Mouse (Mus musculus) left cerebral cortex, adult 11 months (tissue): ENCODE measurements at regions not wholly inside any gene's neighbourhood (a gene's known extent, or its start where the extent isn't known, plus 50 kb on each side); places are given as distances from the start of the nearest gene placed in this dataset.
"Not testable (repeated sequence)": the region's sequence is repeated elsewhere in the genome, so short reads cannot be mapped to it uniquely, and the experiment has no call there.

ENCODE experiments used
- DNase-seq: peaks from one replicate; pipeline ENCODE4 v3.0.0; 2022; ENCODE audit warnings: low spot score

DNA sequence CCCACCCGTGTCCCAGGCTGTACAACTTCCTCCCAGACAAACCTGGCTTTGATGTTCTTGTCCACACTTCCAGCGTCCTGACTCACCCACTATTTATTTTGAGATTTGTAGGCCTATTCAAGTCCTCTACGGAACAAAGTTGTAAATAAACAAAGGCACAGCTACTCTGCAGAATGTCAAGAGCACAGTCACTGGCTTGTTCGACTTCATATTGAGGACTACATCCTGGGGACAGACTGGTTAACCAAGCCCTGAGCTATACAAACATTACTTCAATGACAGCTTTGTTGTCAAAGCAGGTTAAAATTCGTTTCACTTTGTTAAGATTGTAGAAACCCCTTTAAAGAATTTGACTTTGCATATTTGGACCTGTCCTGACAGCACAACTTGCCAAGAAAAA lies 190.3 kb upstream of the Ctso start:
- DNase-seq = no peak

DNA sequence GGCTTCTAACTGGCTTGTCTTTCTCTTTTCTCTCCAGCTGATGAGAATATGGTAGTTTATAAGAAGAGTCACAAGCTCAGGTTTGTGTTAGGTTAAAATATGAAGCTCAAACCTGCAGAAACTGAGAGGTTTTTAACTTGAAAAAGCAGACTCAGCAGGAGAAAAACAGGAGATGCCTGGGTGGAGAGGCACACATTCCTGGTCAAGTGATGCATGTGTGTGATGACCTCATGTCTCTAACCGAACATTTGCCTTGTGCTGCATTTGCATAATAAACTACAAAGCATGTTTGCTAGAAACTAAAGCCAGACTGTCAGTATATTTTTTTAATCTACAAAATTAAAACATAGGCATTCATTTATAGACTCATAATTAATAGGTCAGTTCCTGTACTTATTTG lies 182.2 kb upstream of the Ctso start:
- no peak for DNase-seq

DNA sequence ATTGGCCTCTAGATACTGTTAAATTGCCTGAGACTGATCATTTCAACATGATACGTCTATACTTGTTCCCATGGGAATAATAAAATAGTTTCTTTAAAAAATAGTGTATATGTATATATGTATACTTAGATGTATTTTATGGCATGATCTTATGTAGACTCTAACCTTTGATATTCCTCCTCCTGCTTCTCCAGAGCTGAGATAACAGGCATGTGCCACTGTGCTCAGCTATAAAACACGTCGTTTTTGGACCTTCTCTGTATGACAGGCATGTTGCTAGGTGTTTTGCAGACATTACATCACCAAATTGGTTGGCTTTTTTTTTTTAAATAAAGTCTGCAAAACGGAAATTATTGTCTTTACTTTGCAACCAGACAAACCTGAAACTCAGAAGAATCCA lies 179.4 kb upstream of the Ctso start:
- DNase-seq = no peak

DNA sequence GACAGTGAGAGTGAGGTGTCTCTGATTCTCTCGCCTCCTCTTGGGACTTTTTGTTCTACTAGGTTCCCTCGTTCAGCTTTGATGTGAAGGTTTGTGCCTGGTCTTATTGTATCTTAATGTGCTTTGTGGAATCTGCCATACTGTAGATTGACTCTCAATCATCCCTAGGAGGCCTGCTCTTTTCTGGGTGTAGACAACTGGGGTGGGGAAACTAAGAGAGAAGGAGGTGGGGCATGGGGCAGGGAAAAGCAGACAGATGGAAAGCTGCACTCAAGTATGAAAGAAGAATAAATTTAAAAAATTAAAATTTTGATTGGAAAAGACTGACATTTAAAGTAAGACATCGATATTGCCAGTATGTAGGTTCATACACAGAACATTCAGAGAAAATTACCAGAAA lies 172.0 kb upstream of the Ctso start:
- no peak for DNase-seq

DNA sequence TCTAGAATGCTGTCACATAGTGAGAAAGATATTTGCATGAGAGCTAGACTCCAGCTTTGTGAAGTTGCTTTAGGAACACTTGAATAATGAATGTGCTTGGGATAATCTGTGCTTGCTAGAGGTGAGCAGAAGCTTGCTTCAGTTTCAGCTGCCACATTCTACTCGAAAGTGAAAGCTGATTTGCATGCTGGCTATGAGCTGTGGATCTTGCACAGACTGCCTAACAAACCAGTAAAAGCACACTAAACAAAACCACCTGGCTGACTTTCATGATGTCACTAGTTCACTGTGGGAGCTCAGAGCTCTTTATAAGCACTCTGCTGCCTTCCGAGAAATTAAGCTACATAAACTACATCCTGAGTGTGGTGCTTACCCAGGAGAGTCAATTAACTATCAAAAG lies 171.5 kb upstream of the Ctso start:
- DNase-seq = no peak

DNA sequence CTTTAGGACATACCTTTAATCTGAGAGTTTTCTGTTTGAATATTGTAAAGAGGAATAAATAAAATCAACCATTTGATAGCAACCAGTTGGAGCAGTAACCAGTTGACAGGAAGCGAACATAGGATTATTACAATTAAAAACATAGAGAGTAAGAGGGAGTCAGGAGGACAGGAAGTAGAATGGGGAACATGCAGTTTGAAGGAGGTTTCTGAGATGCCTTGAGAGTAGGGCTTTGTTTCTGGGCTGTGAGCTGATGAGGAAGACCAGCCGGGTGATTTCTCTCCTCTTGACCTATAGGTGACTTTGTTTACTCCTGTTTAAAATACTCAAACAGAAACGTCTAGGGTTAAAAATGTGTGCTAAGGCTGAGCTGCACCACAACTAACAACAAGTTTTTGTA lies 160.6 kb upstream of the Ctso start:
- DNase-seq = no peak

DNA sequence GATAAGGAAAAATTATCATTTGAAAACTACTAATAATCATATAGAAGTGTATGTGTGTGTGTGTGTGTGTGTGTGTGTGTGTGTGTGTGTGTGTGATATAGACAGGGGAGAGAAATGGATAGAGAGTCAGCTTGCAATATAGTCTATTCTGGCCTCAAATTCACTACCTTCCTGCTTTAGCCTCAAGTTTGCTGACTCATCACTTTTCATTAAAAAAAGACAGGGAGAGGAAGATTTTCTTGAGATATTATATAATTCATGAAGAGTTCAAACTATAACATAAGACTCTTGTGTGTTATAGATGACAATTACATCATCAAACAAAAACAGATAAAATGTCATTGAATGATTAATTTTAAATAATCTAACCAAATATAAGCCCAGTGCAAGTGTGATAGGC lies 159.4 kb upstream of the Ctso start:
- DNase-seq = no peak

DNA sequence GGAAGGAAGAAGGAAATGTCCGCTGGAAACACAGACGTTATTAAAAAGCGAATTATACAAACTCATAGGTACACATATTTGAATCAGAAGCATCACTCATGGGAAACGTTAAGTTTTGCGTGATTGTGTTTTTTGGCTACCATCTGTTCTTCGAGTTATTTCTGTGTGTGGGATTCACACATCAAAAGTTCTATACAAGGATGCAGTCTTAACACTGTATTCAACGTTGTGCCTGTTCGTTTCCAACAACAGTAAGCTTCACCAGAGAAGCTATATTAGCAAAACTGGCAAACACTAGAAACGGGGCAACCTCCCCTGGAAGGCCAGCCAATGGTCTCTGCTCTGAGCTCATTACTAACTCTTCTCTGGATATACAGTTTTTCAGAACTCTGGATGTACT lies 150.3 kb upstream of the Ctso start:
- no peak for DNase-seq

DNA sequence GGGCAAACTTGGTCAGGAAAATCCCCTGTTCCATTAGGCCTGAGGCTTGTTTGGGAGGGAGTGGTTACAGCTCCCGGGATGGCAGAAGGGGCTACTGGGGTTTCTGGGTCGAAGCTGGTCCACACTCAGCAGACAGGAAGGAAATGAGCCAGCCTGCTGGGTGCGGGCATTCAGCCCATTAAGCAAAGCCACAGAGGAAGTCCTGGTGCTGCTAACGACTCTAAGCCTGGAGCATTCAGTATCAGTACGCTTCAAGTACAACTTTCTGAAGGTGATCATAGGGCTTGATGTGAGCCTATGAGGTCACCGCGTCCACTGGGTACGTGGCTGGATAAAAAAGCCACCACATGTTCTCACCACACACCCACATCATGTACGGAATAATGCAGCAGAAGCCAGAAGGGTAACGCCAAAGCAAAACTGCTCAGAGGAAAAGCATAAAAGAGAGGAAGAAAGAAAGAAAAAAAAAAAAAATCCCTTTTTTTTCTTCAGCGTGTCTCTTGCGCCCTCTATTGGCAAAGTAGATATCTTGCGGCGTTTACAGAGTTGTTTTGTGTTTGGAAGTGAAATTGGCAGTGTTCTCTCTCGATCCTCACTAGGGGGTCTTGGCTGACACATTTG lies 149.4 kb upstream of the Ctso start:
- DNase-seq = no peak

DNA sequence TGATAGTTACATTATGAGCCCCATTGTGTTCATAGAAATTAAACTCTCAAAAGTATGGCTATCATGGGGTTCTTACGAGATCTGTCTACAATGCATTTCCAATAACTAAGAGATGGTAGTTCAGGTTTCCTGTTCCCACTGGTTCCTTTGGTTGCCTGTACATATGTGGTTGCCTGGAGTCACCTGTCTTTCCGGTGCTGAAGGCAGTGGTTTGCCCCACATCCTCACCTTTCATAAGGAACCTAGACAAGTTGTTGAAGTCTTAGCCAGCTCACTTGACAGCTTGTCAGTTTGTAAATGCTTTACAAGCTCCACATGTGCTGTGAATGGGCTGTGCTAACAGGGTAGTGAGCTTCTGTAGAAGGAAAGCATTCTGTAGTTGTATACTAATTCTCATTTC lies 143.5 kb upstream of the Ctso start:
- DNase-seq = no peak

DNA sequence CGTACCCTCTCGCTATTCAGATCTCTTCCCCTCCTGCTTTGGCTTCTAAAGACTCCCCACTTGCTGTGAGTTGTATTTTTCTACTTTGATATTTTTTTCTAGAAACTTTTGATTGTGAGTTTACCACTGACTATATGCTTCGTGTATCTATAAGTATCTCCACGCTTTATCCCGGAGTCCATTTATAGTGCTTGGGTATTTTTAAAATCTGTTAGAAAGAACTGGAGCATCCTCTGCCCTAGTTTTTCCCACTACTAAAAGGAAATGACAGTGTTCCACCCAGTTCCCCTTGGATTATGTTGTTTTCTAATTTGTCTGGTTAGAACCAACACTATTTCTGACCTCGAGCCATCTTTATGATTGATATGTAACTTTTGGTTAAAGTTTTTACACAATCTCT lies 142.7 kb upstream of the Ctso start:
- DNase-seq = no peak

DNA sequence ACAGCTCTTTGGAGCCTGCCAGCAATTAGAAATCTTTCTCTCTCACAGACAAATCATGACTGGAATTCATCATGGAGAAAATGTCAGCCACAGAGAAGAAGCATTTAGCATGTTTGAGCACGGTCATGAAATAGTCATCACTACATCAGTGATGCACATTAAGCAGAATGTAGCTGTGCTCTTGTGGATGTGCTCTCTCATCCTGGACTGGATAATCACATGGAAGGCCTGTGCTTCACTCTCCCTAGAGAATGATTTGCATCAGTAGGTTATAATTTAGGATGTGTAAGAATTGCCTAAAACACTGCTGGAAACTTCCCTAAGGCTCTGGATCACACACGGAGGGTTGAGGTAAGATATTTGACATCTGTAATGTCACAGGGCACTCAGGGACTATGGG lies 130.3 kb upstream of the Ctso start:
- no peak for DNase-seq

DNA sequence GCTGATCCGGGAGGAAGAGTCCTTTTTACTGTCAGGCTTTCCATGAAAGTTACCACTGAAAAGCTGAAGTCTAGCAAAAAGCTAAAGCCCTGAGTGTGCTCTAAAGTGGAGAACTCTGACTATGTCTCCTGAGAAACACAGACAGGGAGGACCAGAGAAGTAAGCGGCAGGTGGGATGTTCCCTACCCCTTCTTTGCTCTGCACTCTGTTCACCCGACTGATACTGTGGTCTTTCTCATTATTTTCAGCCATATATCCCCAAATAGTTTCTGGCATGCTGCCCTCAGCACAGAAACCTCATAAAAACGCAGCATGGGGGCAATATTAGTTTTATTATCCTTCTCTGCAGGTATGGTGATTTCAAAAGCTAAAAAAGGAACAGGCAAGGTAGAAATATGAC lies 126.7 kb upstream of the Ctso start:
- no peak for DNase-seq

DNA sequence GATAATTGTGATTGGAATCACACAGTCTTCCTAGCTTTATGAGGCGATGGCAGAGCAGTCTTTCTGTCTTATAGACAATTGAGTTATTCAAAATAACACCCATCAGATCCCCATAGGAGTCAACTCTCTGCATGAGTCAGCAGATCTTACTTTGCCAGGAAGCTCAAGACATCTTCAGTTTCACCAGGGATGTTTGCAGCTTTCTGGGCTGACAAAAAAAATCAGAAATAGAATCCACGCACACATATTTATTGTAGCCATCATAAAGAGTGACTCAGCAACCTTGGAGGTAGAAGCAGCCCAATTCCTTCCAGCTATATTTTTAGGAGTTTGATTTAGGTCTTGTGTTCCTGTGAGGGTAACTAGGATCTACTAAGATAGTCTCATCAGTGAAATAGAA lies 122.8 kb upstream of the Ctso start:
- no peak for DNase-seq

DNA sequence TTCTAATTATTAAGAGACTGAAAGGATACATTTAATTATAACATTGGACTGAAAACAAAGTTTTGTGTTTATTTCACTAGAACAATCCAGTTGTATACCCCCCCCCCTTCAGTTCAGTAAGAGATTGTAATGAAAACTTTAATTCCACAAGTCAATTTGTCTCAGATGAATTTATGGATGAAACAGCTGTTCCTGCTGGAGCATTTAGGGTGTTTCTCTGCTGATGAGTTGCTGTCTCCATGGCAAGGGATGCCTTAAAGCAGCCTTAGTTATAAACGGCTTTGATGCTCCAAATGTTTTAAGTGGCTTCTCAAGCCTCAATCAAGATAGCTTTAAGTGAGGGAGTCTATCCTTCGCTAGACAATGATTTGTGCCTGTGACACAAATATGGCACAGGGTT lies 112.1 kb upstream of the Ctso start:
- no peak for DNase-seq

DNA sequence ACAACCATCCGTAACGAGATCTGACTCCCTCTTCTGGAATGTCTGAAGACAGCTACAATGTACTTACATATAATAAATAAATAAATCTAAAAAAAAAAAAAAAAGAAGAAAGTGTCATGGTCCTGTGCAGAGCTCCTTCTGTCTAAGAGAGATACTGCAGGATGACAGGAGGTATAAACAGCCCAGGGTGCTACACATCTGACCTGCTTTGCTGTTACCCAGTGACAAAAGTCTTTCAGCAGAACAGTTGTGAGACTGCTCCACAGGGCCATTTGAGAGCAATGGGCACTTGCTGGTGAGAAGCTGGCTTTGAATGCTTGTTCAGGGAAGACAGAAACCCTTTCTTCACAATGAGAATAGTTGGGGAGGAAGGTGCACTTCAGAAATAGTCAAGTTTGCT lies 102.9 kb upstream of the Ctso start:
- no peak for DNase-seq

DNA sequence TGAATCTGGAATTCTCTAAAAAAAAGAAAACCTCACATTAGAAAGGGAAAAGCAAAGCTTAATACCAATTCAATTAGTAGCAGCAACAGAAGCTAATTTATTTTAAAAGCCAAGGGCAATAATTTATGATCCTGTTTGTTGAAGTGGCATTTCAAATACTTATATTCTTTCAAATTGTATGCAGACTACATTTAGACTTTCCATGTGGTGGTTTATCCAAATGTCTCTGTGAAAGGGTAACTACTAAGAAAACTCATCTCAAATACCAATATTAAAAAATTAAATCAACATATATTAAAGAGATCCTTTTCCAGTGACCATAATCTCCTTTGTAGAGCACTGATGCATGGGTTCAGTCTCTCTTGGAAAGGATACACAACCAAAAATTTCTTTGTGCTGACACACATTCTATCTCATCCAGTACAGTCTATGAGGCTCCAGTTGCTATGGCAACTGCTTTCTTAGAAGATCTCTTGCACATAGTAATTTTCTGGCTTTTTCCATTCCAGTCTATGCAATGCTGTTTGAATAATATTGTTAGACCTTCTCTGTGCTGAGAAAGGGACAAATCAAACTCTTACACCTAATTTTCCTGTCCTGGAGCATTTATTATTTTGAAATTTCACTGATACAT lies 102.3 kb upstream of the Ctso start:
- peak; percentile 70 for DNase-seq

DNA sequence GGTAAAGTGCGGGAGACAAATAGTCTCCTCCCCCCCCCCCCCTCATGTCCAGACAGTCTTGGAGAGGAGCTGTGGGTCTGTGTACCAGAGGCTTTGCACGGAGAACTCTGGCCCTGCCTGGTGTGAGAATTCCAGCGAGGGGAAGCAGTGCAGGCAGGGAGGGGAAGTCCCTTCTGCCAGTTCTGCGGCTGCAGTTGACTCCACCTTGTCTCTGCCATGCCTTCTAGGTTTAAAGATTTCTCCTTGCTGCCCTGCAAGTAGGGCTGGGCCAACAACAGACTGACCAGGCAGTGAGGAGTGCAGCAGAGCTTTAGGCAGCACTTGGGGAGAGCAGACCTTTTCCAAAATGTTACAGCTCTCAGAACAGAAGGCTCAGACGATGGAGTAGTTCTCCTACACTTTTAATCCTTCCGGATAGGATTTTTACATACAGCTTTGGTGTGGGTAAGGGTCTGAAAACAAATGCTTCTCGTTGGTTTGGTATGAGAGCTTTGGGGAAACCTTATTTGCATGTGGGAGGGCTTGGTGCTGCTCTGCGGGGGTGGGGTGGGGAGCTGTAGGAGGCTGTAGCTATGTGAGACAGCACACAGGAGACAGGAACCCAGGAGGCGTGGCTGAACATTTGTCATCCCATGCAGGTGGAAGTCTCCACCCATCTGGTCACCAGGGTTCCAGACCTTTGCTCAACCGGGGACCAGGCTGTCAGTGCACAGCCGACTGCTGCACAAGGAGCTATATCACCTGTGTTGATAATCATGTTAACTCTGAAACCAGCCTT lies 96.8 kb upstream of the Ctso start:
- no peak for DNase-seq

DNA sequence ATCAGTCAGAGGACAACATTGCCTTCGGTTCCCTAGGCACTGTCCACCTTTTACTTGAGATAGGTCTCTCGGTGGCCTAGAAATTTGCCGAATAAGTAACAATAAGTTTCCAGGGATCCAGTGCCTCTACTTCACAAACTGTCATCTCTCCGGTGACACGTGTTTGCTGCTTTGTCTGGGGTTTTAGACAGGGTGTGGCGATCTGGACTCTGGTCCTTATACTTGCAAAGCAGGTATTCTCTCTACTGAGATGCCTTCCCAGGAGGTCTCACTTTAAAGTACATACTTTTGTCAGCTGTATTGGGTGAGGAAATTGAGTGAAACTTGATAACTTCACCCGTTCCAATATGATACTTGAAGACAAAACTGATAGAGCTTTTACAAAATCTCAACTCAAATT lies 95.9 kb upstream of the Ctso start:
- no peak for DNase-seq

DNA sequence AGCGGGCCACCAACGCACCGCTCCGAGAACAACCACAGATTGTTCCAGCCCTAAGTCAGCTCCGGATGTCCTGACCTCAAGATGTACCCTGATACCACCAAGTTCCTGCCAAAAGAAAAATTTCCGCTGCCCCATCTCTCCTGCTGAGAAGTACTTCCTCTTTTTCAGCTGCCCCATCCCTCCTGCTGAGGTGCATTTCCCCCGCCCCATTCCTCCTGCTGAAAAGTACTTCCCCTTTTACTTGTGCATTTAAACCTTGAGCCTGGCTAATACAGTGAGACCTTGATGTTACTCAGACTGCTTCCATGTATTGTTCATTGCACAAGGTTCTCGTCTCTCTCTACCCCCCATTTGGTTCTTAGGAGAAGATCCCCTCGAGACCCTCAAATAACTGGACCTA lies 94.3 kb upstream of the Ctso start:
- DNase-seq = not testable (repeated sequence)

DNA sequence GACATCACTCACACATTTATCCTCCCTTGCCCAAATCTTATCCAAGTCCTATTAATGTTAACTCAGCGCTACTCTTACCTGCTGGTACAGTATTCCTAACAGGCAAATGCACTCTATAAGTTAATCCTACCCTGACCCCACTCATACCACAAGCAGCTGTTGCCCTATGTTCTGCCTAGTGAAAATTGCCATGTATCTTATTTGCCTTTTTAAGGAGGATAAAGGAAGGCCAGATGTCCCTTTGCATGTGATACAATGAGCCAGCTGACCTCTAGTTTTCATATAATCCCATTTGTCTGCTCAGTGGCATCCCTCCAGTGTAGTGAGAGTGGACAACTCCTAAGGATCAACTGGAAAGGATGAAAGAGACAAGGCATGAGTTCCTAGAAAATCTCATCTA lies 67.9 kb upstream of the Ctso start:
- no peak for DNase-seq
